Mouse (Mus musculus) MEL (cell line): ENCODE measurements around the gene Sarnp. TPM values are rescaled to one million over a fixed set of nuclear protein-coding genes. Genes with fewer than 3 reads are reported as not detected.

Experiments
- DNase-seq: peaks from one replicate; pipeline ENCODE4 v3.0.0; 2011; ENCODE audit warnings: low read depth, low spot score
- H3K27ac ChIP-seq: 2 replicates; pipeline ENCODE4 v1.5.1; 2012; ENCODE audit warnings: low read depth, mild to moderate bottlenecking, control low read depth, low read length, moderate library complexity; ENCODE audit not compliant: control insufficient read depth
- H3K27me3 ChIP-seq, 2 experiments: fragments of 150-350 bp in 1 of 2; sonication (generic) in 1 of 2; 2 replicates each; pipeline ENCODE4 v1.6.1; 2012; ENCODE audit warnings: low read length in 2 of 2, mild to moderate bottlenecking in 2 of 2, improper control_type of control experiment in 1 of 2, moderate library complexity in 1 of 2; ENCODE audit not compliant: insufficient read depth in 2 of 2, control insufficient read depth in 1 of 2
- H3K36me3 ChIP-seq, 2 experiments: 2 replicates each; pipeline ENCODE4 v1.6.1; 2012 to 2014; ENCODE audit warnings: low read length in 2 of 2, improper control_type of control experiment in 1 of 2, inconsistent platforms in 1 of 2, mild to moderate bottlenecking in 1 of 2; ENCODE audit not compliant: insufficient read depth in 2 of 2, control insufficient read depth in 1 of 2
- H3K4me1 ChIP-seq, 2 experiments: fragments of 150-350 bp in 1 of 2; sonication (generic) in 1 of 2; 2 replicates each; pipeline ENCODE4 v1.6.1; 2012; ENCODE audit warnings: low read length in 2 of 2, improper control_type of control experiment in 1 of 2, mild to moderate bottlenecking in 1 of 2; ENCODE audit not compliant: insufficient read depth in 2 of 2, control insufficient read depth in 1 of 2
- H3K4me3 ChIP-seq, 2 experiments: fragments of 150-350 bp in 1 of 2; sonication (generic) in 1 of 2; 2 replicates each; pipeline ENCODE4 v1.5.1; 2012; ENCODE audit warnings: low read depth in 2 of 2, low read length in 2 of 2, mild to moderate bottlenecking in 2 of 2, moderate library complexity in 2 of 2, control low read depth in 1 of 2, improper control_type of control experiment in 1 of 2; ENCODE audit not compliant: control insufficient read depth in 1 of 2, insufficient read depth in 1 of 2
- H3K79me2 ChIP-seq: 2 replicates; pipeline ENCODE4 v1.6.1; 2012; ENCODE audit warnings: mild to moderate bottlenecking, low read length, moderate library complexity; ENCODE audit not compliant: control insufficient read depth, poor library complexity, insufficient read depth
- H3K9ac ChIP-seq: 2 replicates; pipeline ENCODE4 v1.6.1; 2012; ENCODE audit warnings: low read depth, mild to moderate bottlenecking, control low read depth, low read length, moderate library complexity; ENCODE audit not compliant: control insufficient read depth, poor library complexity, severe bottlenecking
- H3K9me3 ChIP-seq: fragments of 150-350 bp; sonication (generic); replicated peaks from 2 replicates; pipeline ENCODE4 v1.6.1; 2012; ENCODE audit warnings: mild to moderate bottlenecking, low read length, improper control_type of control experiment, moderate library complexity; ENCODE audit not compliant: insufficient read depth
- CHD1 ChIP-seq: IDR thresholded peaks from 2 replicates; pipeline ENCODE4 v1.6.1; 2012; ENCODE audit warnings: low read depth, mild to moderate bottlenecking, inconsistent platforms, low read length, improper control_type of control experiment
- CHD2 ChIP-seq: IDR thresholded peaks from 2 replicates; pipeline ENCODE4 v1.6.1; 2011; ENCODE audit warnings: low read length, improper control_type of control experiment
- CTCF ChIP-seq, 3 experiments: IDR thresholded peaks in 2 of 3; conservative IDR thresholded peaks in 1 of 3; 2 replicates each; pipeline ENCODE4 v1.5.1; 2011 to 2012; ENCODE audit warnings: low read length in 3 of 3, low read depth in 2 of 3, mild to moderate bottlenecking in 2 of 3, improper control_type of control experiment in 1 of 3, inconsistent platforms in 1 of 3, mixed read lengths in 1 of 3, moderate library complexity in 1 of 3; ENCODE audit not compliant: control insufficient read depth in 1 of 3, insufficient read depth in 1 of 3, poor library complexity in 1 of 3, severe bottlenecking in 1 of 3
- E2F4 ChIP-seq: IDR thresholded peaks from 2 replicates; pipeline ENCODE4 v1.6.1; 2011; ENCODE audit warnings: low read depth, low read length, improper control_type of control experiment, borderline replicate concordance
- ELF1 ChIP-seq: IDR thresholded peaks from 2 replicates; pipeline ENCODE4 v1.6.1; 2014; ENCODE audit warnings: low read depth, mild to moderate bottlenecking, inconsistent platforms, low read length, improper control_type of control experiment, moderate library complexity
- EP300 ChIP-seq, 2 experiments: IDR thresholded peaks; 2 replicates each; pipeline ENCODE4 v1.6.1; 2011; ENCODE audit warnings: improper control_type of control experiment in 2 of 2, low read length in 2 of 2, low read depth in 1 of 2, mild to moderate bottlenecking in 1 of 2
- GABPA ChIP-seq: IDR thresholded peaks from 2 replicates; pipeline ENCODE4 v1.6.1; 2012; ENCODE audit warnings: low read depth, mild to moderate bottlenecking, inconsistent platforms, low read length, improper control_type of control experiment, moderate library complexity
- GATA1 ChIP-seq: IDR thresholded peaks from 2 replicates; pipeline ENCODE4 v1.6.1; 2011; ENCODE audit warnings: low read depth, low read length, improper control_type of control experiment
- HCFC1 ChIP-seq: IDR thresholded peaks from 2 replicates; pipeline ENCODE4 v1.6.1; 2012; ENCODE audit warnings: low read depth, mild to moderate bottlenecking, inconsistent platforms, low read length, improper control_type of control experiment, moderate library complexity
- JUND ChIP-seq: IDR thresholded peaks from 2 replicates; pipeline ENCODE4 v1.6.1; 2011; ENCODE audit warnings: low read depth, mild to moderate bottlenecking, improper control_type of control experiment, low read length
- KAT2A ChIP-seq: conservative IDR thresholded peaks from 2 replicates; pipeline ENCODE4 v1.6.1; 2012; ENCODE audit warnings: low read depth, low read length, improper control_type of control experiment, inconsistent platforms
- MAFK ChIP-seq: IDR thresholded peaks from 2 replicates; pipeline ENCODE4 v1.6.1; 2011; ENCODE audit warnings: low read depth, mild to moderate bottlenecking, low read length, improper control_type of control experiment, borderline replicate concordance
- MAX ChIP-seq: IDR thresholded peaks from 2 replicates; pipeline ENCODE4 v1.6.1; 2011; ENCODE audit warnings: low read length, improper control_type of control experiment
- MEF2A ChIP-seq: IDR thresholded peaks from 2 replicates; pipeline ENCODE4 v1.6.1; 2014; ENCODE audit warnings: low read depth, mild to moderate bottlenecking, inconsistent platforms, low read length, improper control_type of control experiment; ENCODE audit not compliant: poor library complexity, insufficient replicate concordance, severe bottlenecking; ENCODE audit errors: extremely low read depth
- NELFE ChIP-seq: IDR thresholded peaks from 2 replicates; pipeline ENCODE4 v1.6.1; 2011; ENCODE audit warnings: low read depth, low read length, improper control_type of control experiment
- POLR2A ChIP-seq, 2 experiments: IDR thresholded peaks; 2 replicates each; pipeline ENCODE4 v1.6.1; 2011 to 2012; ENCODE audit warnings: low read length in 2 of 2, mild to moderate bottlenecking in 2 of 2, control low read depth in 1 of 2, improper control_type of control experiment in 1 of 2, low read depth in 1 of 2, moderate library complexity in 1 of 2; ENCODE audit not compliant: control insufficient read depth in 1 of 2, insufficient read depth in 1 of 2, poor library complexity in 1 of 2
- RCOR1 ChIP-seq: IDR thresholded peaks from 2 replicates; pipeline ENCODE4 v1.6.1; 2012; ENCODE audit warnings: low read depth, mild to moderate bottlenecking, inconsistent platforms, low read length, improper control_type of control experiment
- SMC3 ChIP-seq: IDR thresholded peaks from 2 replicates; pipeline ENCODE4 v1.6.1; 2011; ENCODE audit warnings: low read depth, low read length, improper control_type of control experiment
- TAL1 ChIP-seq: IDR thresholded peaks from 2 replicates; pipeline ENCODE4 v1.6.1; 2012; ENCODE audit warnings: mild to moderate bottlenecking, inconsistent platforms, low read length, moderate library complexity, mixed read lengths
- UBTF ChIP-seq: IDR thresholded peaks from 2 replicates; pipeline ENCODE4 v1.6.1; 2012; ENCODE audit warnings: low read depth, mild to moderate bottlenecking, inconsistent platforms, low read length, improper control_type of control experiment, moderate library complexity, borderline replicate concordance; ENCODE audit not compliant: insufficient read depth
- ZC3H11A ChIP-seq: IDR thresholded peaks from 2 replicates; pipeline ENCODE4 v1.6.1; 2012; ENCODE audit warnings: low read depth, mild to moderate bottlenecking, inconsistent platforms, low read length, improper control_type of control experiment
- ZKSCAN1 ChIP-seq: IDR thresholded peaks from 2 replicates; pipeline ENCODE4 v1.6.1; 2012; ENCODE audit warnings: low read depth, mild to moderate bottlenecking, inconsistent platforms, low read length, improper control_type of control experiment, moderate library complexity
- polyA plus RNA-seq, 2 experiments: library from polyadenylated mRNA; stranded (reverse) in 1 of 2; unstranded in 1 of 2; fragments of >175 nt in 1 of 2; fragments of >200 nt in 1 of 2; gene quantifications; 2 replicates each; pipeline versions ENCODE4 v1.2.1 to v1.2.4; 2012; ENCODE audit warnings: low replicate concordance in 2 of 2, low read depth in 1 of 2; ENCODE audit not compliant: insufficient read length in 2 of 2, insufficient read depth in 1 of 2, missing spikeins in 1 of 2
- total RNA-seq: library from RNA; depleted of rRNA; stranded (reverse); fragments of 300-350 nt; gene quantifications from 2 replicates; pipeline ENCODE4 v1.2.3, GENCODE M21; 2012

Gene Sarnp
- total and polyA plus RNA-seq, 3 experiments: 103 to 1,007 (median 189) TPM

DNA sequence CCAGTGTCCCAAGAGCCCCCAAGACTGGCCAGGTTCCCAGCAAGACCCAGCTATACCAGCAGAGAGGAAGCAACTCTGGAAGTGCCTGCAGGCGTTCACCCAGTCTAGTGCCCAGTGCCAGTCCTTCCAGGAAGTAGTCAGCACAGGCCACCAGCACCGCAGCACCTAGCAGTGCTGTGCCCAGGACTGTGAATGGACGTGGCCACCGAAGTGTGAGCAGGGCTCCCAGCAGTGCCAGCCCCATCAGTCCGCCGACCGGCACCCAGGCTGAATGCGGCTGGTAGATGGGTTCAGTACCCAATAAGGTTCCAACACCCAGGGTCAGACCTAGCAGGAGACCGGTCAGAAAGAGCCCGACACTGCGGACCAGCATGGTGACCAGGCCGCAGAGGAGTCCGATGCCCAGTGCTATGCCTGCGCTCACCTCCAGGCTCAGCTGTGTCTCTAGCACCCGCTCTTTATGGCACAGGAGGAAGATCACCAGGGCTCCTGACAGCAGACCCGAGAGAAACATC is 15.1 kb upstream of the Sarnp start:
- H3K27ac ChIP-seq: no peak overlapping the region
- no peak for DNase-seq
- TF ChIP-seq GABPA (no peak), UBTF (no peak), MAX (no peak), HCFC1 (no peak), ZKSCAN1 (no peak), SMC3 (no peak), CHD1 (no peak), CTCF (IDR thresholded peaks at IDR 0.05 in 2 of 3, conservative IDR thresholded peaks at IDR 0.05 in 1 of 3; ENCODE audit: control insufficient read depth in 1 of 3, insufficient read depth in 1 of 3, low read depth in 2 of 3, low read length in 3 of 3, poor library complexity in 1 of 3, severe bottlenecking in 1 of 3) (no peak), EP300 (IDR thresholded peaks at IDR 0.05; ENCODE audit: low read depth in 1 of 2, low read length in 2 of 2) (no peak), JUND (no peak), NELFE (no peak)
- no peaks in the 10 kb centered on the region; a peak in 1 of 4 replicates for H3K36me3 ChIP-seq
- H3K9me3 ChIP-seq: no peaks in the 10 kb centered on the region
- H3K79me2 ChIP-seq: peaks cover 16% of the 10 kb centered on the region
- no peak overlapping the region for H3K4me3 ChIP-seq
- peaks cover 0 to 5% of the 10 kb centered on the region in 2 experiments; a peak in 3 of 4 replicates for H3K4me1 ChIP-seq
- H3K9ac ChIP-seq: no peak overlapping the region
- no peaks in the 10 kb centered on the region for H3K27me3 ChIP-seq

DNA sequence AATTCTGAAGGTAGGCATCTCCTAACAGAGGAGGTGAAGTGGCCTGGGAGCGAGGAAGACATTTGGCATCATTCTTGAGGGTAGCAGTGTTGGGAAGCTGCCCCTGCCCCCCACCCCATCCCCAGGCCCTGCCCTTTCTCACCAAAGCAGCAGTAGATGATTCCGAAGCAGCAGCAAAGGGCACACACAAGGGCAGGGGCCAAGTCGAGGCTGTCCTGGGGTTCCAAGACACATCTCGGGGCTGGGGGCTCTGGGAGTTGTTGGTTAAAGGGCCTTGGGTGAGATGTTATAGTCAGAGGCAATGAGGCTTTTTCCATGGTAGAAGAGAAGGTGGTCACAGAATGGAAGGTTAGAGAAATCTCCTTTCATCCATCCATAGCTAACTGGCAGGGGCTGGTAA is 14.2 kb upstream of the Sarnp start:
- Histone ChIP-seq H3K27me3 (no peaks in the 10 kb centered on the region), H3K36me3 (peaks cover 0 to 6% of the 10 kb centered on the region in 2 experiments; a peak in 2 of 4 replicates), H3K4me3 (no peak overlapping the region), H3K4me1 (peaks cover 5 to 10% of the 10 kb centered on the region in 2 experiments; a peak in 3 of 4 replicates), H3K9ac (no peak overlapping the region), H3K27ac (no peak overlapping the region), H3K79me2 (peaks cover 23% of the 10 kb centered on the region), H3K9me3 (no peaks in the 10 kb centered on the region)
- DNase-seq: no peak
- no peak for TF ChIP-seq MAFK
- no peak for TF ChIP-seq ZC3H11A
- no peak for TF ChIP-seq CHD2
- no peak for TF ChIP-seq GATA1
- TF ChIP-seq E2F4: no peak
- no peak for TF ChIP-seq MEF2A
- TF ChIP-seq JUND: no peak
- no peak for TF ChIP-seq HCFC1
- TF ChIP-seq ELF1: no peak
- TF ChIP-seq CHD1: no peak
- no peak for TF ChIP-seq POLR2A (IDR thresholded peaks at IDR 0.05; ENCODE audit: control insufficient read depth in 1 of 2, insufficient read depth in 1 of 2, low read depth in 1 of 2, low read length in 2 of 2, poor library complexity in 1 of 2)
- no peak for TF ChIP-seq RCOR1
- TF ChIP-seq TAL1: no peak
- TF ChIP-seq KAT2A: no peak
